Mouse (Mus musculus): ENCODE measurements around the gene Aff2. TPM values are rescaled to one million over a fixed set of nuclear protein-coding genes. Genes with fewer than 3 reads are reported as not detected.

Aff2 gene
- polyA plus RNA-seq, 1 experiment from 2014 or later, result 13.2 TPM

DNA sequence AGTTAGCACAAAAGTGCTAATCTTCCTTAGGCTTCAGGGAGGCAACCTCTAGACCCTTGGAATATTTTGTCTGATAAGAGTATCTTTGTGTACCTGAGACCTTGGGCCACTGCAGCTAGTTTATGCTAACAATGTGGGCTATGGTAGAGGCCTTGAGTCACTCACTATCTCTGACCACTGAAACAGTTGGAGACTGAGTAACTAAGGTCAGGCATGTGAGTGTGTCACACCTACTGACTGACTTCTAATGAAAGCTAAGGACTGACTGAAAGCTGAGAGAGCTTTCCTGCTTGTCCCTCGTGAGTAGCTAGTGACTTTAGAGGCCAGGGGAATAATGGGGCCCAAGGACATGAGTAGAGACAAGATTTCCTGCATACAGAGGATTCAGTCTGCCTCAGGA, 54.9 kb downstream of the Aff2 start:
- no peak for ATAC-seq
- Histone ChIP-seq H3K36me3 (ENCODE audit: control insufficient read depth, insufficient read depth, low read length) (no peaks in the 10 kb centered on the region), H3K27me3 (replicated peaks; ENCODE audit: control insufficient read depth, insufficient read depth, low read length) (no peaks in the 10 kb centered on the region), H3K4me2 (ENCODE audit: low read length) (no peak overlapping the region), H3K9me3 (ENCODE audit: control insufficient read depth, low read length) (no peaks in the 10 kb centered on the region), H3K4me3 (ENCODE audit: low read length) (no peak overlapping the region), H3K9ac (ENCODE audit: low read depth, low read length) (no peak overlapping the region), H3K4me1 (ENCODE audit: control insufficient read depth, insufficient read depth, low read depth, low read length) (no peaks in the 10 kb centered on the region), H3K27ac (ENCODE audit: low read depth, low read length) (no peak overlapping the region)
- WGBS, result 64% methylated on average over 1 of the region's 1 CpGs

- no peaks in the 10 kb centered on the region for H3K4me1 ChIP-seq (ENCODE audit: control insufficient read depth, insufficient read depth, low read depth, low read length)
- no peak overlapping the region for H3K4me2 ChIP-seq (ENCODE audit: low read length)
- no peak for ATAC-seq
- no peak overlapping the region for H3K9ac ChIP-seq (ENCODE audit: low read depth, low read length)
- no peaks in the 10 kb centered on the region for H3K9me3 ChIP-seq (ENCODE audit: control insufficient read depth, low read length)
- no peak overlapping the region for H3K4me3 ChIP-seq (ENCODE audit: low read length)
- WGBS, result 55% methylated on average over 3 of the region's 3 CpGs
- H3K27ac ChIP-seq (ENCODE audit: low read depth, low read length), result no peak overlapping the region
- H3K27me3 ChIP-seq (replicated peaks; ENCODE audit: control insufficient read depth, insufficient read depth, low read length), result no peaks in the 10 kb centered on the region
- no peaks in the 10 kb centered on the region for H3K36me3 ChIP-seq (ENCODE audit: control insufficient read depth, insufficient read depth, low read length)
Observed at GRCm38 (mm10) chrX:69438422-69438821, 78.3 kb downstream of the Aff2 start.

- ATAC-seq, result no peak
- H3K4me1 ChIP-seq (ENCODE audit: control insufficient read depth, insufficient read depth, low read depth, low read length), result no peaks in the 10 kb centered on the region
Observed at GRCm38 (mm10) chrX:69441937-69442336, 81.8 kb downstream of the Aff2 start.

GRCm38 (mm10) chrX:69460896-69461295, 100.8 kb downstream of the Aff2 start:
- Histone ChIP-seq H3K4me2 (ENCODE audit: low read length) (no peak overlapping the region), H3K27ac (ENCODE audit: low read depth, low read length) (no peak overlapping the region), H3K4me1 (ENCODE audit: control insufficient read depth, insufficient read depth, low read depth, low read length) (no peaks in the 10 kb centered on the region), H3K4me3 (ENCODE audit: low read length) (no peak overlapping the region), H3K27me3 (replicated peaks; ENCODE audit: control insufficient read depth, insufficient read depth, low read length) (no peaks in the 10 kb centered on the region), H3K9me3 (ENCODE audit: control insufficient read depth, low read length) (no peaks in the 10 kb centered on the region), H3K9ac (ENCODE audit: low read depth, low read length) (no peak overlapping the region), H3K36me3 (ENCODE audit: control insufficient read depth, insufficient read depth, low read length) (no peaks in the 10 kb centered on the region)
- no peak for ATAC-seq
- 62% methylated on average over 2 of the region's 2 CpGs for WGBS

More at GRCm38 (mm10) chrX:69441937-69442336, 81.8 kb downstream of the Aff2 start:
- Histone ChIP-seq H3K4me2 (ENCODE audit: low read length) (no peak overlapping the region), H3K27ac (ENCODE audit: low read depth, low read length) (no peak overlapping the region), H3K9ac (ENCODE audit: low read depth, low read length) (no peak overlapping the region), H3K36me3 (ENCODE audit: control insufficient read depth, insufficient read depth, low read length) (no peaks in the 10 kb centered on the region), H3K27me3 (replicated peaks; ENCODE audit: control insufficient read depth, insufficient read depth, low read length) (no peaks in the 10 kb centered on the region), H3K4me3 (ENCODE audit: low read length) (no peak overlapping the region), H3K9me3 (ENCODE audit: control insufficient read depth, low read length) (no peaks in the 10 kb centered on the region)

DNA sequence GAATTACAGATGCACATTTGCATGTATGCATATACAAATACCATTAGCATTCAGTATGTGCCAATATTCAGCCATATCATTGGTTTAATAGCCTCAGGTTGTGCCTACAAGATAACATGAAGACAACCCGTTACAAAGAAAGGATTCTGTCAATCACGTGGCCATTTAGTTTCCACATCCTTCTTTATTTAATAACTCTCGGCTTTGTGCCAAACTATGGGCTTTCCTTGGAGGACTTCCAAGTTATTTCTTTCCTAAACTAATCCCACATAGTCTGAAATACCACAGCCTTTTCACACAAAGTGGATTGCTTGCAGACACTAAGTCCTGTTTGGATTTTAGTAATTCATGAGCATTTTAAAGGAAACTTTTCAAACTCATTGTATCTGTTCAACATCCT, 142.0 kb downstream of the Aff2 start:
- Histone ChIP-seq H3K9me3 (ENCODE audit: control insufficient read depth, low read length) (no peaks in the 10 kb centered on the region), H3K4me3 (ENCODE audit: low read length) (no peak overlapping the region), H3K9ac (ENCODE audit: low read depth, low read length) (no peak overlapping the region), H3K27me3 (replicated peaks; ENCODE audit: control insufficient read depth, insufficient read depth, low read length) (no peaks in the 10 kb centered on the region), H3K4me2 (ENCODE audit: low read length) (no peak overlapping the region), H3K36me3 (ENCODE audit: control insufficient read depth, insufficient read depth, low read length) (no peaks in the 10 kb centered on the region), H3K27ac (ENCODE audit: low read depth, low read length) (no peak overlapping the region), H3K4me1 (ENCODE audit: control insufficient read depth, insufficient read depth, low read depth, low read length) (no peaks in the 10 kb centered on the region)
- no peak for ATAC-seq
- 53% methylated on average over 3 of the region's 3 CpGs for WGBS

GRCm38 (mm10) chrX:69518040-69518575, 158.0 kb downstream of the Aff2 start:
- no peaks in the 10 kb centered on the region for H3K4me1 ChIP-seq (ENCODE audit: control insufficient read depth, insufficient read depth, low read depth, low read length)
- H3K27ac ChIP-seq (ENCODE audit: low read depth, low read length), result no peak overlapping the region
- H3K27me3 ChIP-seq (replicated peaks; ENCODE audit: control insufficient read depth, insufficient read depth, low read length), result no peaks in the 10 kb centered on the region
- no peak for ATAC-seq
- 49% methylated on average over 6 of the region's 6 CpGs for WGBS
- no peak overlapping the region for H3K4me2 ChIP-seq (ENCODE audit: low read length)
- H3K9ac ChIP-seq (ENCODE audit: low read depth, low read length), result no peak overlapping the region
- H3K36me3 ChIP-seq (ENCODE audit: control insufficient read depth, insufficient read depth, low read length), result no peaks in the 10 kb centered on the region
- no peaks in the 10 kb centered on the region for H3K9me3 ChIP-seq (ENCODE audit: control insufficient read depth, low read length)
- no peak overlapping the region for H3K4me3 ChIP-seq (ENCODE audit: low read length)

DNA sequence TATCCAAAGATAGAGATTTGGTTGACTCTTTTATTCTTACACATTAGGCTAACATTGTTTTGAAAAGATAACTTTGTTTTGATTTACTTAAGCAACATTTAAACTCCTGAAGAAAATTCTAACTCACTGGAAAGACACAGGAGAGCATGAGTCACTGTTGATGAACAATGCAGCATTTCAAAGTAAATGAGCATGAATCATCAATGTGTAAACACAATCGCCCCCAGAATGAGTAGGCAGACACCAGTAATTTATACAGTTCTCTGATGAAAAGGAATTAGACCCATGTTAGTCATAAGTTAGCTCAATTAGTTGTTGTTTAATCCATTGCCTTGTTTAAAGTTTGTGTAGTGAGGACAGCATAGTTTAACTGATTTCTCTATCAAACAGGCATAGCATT, 180.7 kb downstream of the Aff2 start:
- no peaks in the 10 kb centered on the region for H3K27me3 ChIP-seq (replicated peaks; ENCODE audit: control insufficient read depth, insufficient read depth, low read length)
- no peak overlapping the region for H3K9ac ChIP-seq (ENCODE audit: low read depth, low read length)
- 58% methylated on average over 1 of the region's 1 CpGs for whole genome bisulfite sequencing
- no peak overlapping the region for H3K4me2 ChIP-seq (ENCODE audit: low read length)
- H3K27ac ChIP-seq (ENCODE audit: low read depth, low read length), result no peak overlapping the region
- H3K36me3 ChIP-seq (ENCODE audit: control insufficient read depth, insufficient read depth, low read length), result no peaks in the 10 kb centered on the region
- no peak for ATAC-seq
- H3K4me3 ChIP-seq (ENCODE audit: low read length), result no peak overlapping the region
- H3K9me3 ChIP-seq (ENCODE audit: control insufficient read depth, low read length), result no peaks in the 10 kb centered on the region
- no peaks in the 10 kb centered on the region for H3K4me1 ChIP-seq (ENCODE audit: control insufficient read depth, insufficient read depth, low read depth, low read length)

DNA sequence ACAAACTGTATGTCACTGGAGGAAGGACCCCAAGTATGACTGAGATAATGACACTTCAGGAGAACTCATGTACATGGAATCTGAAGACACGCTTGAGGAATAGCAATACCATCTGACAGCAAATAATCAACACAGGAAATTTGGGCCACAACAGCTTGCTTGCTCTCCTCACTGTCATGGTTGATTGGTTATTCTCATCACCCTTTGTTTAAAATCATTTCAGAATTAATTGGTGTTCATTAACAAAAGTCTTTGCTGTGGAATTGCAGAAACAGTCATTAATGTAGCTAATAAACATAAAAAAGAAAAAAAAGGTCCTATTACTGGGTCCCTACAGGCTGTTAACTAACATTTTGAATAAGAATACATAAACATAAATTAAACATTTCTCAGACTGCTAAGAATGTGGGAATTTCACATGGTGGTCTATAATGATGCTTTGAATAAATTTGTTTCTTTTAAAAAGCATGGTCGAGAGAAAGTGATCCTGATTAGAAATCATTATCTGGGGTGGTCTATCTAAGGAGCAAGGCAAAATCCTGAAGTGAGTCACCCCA, 219.9 kb downstream of the Aff2 start:
- Histone ChIP-seq H3K9ac (ENCODE audit: low read depth, low read length) (no peak overlapping the region), H3K27ac (ENCODE audit: low read depth, low read length) (no peak overlapping the region), H3K4me1 (ENCODE audit: control insufficient read depth, insufficient read depth, low read depth, low read length) (no peaks in the 10 kb centered on the region), H3K4me3 (ENCODE audit: low read length) (no peak overlapping the region), H3K36me3 (ENCODE audit: control insufficient read depth, insufficient read depth, low read length) (no peaks in the 10 kb centered on the region), H3K9me3 (ENCODE audit: control insufficient read depth, low read length) (no peaks in the 10 kb centered on the region), H3K27me3 (replicated peaks; ENCODE audit: control insufficient read depth, insufficient read depth, low read length) (no peaks in the 10 kb centered on the region), H3K4me2 (ENCODE audit: low read length) (no peak overlapping the region)
- 64% methylated on average over 2 of the region's 2 CpGs for WGBS
- ATAC-seq, result no peak

DNA sequence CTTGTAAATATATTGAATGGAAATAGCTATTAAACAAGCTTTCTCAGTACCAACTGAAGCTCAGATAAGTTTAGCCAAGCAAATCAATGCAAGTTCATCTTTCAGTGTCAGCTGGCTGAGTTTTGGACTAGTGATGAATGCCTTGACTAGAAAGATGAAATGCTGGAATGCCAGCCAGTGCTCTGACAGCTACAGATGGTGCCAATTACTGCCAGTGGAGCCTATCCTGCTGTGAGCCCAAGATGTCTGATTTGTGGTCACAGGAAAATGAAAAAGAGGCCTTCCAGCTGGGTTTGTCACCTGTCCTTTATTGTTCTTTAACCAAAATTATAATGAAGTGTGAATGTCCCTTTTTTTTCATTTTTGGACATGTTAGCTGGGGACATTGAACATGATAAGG, 248.7 kb downstream of the Aff2 start:
- Histone ChIP-seq H3K4me3 (ENCODE audit: low read length) (no peak overlapping the region), H3K36me3 (ENCODE audit: control insufficient read depth, insufficient read depth, low read length) (no peaks in the 10 kb centered on the region), H3K4me2 (ENCODE audit: low read length) (no peak overlapping the region), H3K27me3 (replicated peaks; ENCODE audit: control insufficient read depth, insufficient read depth, low read length) (no peaks in the 10 kb centered on the region), H3K27ac (ENCODE audit: low read depth, low read length) (no peak overlapping the region), H3K9ac (ENCODE audit: low read depth, low read length) (no peak overlapping the region), H3K4me1 (ENCODE audit: control insufficient read depth, insufficient read depth, low read depth, low read length) (no peaks in the 10 kb centered on the region), H3K9me3 (ENCODE audit: control insufficient read depth, low read length) (no peaks in the 10 kb centered on the region)
- peak; percentile 45; the same call in 1 of the 2 replicates for ATAC-seq

DNA sequence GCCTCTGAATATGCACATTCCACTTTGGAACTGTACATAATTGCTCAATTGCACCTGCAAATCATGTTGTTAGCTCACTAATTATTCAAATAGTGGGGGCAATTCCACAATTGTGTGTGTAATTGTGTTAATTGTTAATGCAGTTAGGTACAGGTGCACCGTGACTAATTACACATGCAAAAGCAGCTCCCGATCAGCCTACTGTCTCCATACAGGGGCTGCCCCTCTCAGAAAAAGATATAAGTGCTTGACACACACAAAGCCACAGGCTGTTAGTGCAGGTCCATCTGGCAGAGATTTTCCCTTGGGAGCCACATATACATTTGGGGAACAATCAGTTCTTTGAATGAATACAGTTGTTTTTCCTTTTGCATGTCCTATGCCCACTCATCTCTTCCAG, 302.9 kb downstream of the Aff2 start:
- Histone ChIP-seq H3K36me3 (ENCODE audit: control insufficient read depth, insufficient read depth, low read length) (no peaks in the 10 kb centered on the region), H3K4me2 (ENCODE audit: low read length) (no peak overlapping the region), H3K4me1 (ENCODE audit: control insufficient read depth, insufficient read depth, low read depth, low read length) (no peaks in the 10 kb centered on the region), H3K4me3 (ENCODE audit: low read length) (no peak overlapping the region), H3K27me3 (replicated peaks; ENCODE audit: control insufficient read depth, insufficient read depth, low read length) (no peaks in the 10 kb centered on the region), H3K27ac (ENCODE audit: low read depth, low read length) (no peak overlapping the region), H3K9me3 (ENCODE audit: control insufficient read depth, low read length) (no peaks in the 10 kb centered on the region), H3K9ac (ENCODE audit: low read depth, low read length) (no peak overlapping the region)
- ATAC-seq, result no peak
- WGBS, result 68% methylated on average over 2 of the region's 2 CpGs

Data from hindbrain, embryonic 16.5 days (tissue).